Mouse (Mus musculus) MEL (cell line): ENCODE measurements around the gene Thoc5. TPM values are rescaled to one million over a fixed set of nuclear protein-coding genes. Genes with fewer than 3 reads are reported as not detected.

Experiments used
- DNase-seq: peaks from one replicate; pipeline ENCODE4 v3.0.0; 2011; ENCODE audit warnings: low read depth, low spot score
- H3K27ac ChIP-seq: 2 replicates; pipeline ENCODE4 v1.5.1; 2012; ENCODE audit warnings: low read depth, mild to moderate bottlenecking, control low read depth, low read length, moderate library complexity; ENCODE audit not compliant: control insufficient read depth
- H3K27me3 ChIP-seq, 2 experiments: fragments of 150-350 bp in 1 of 2; sonication (generic) in 1 of 2; 2 replicates each; pipeline ENCODE4 v1.6.1; 2012; ENCODE audit warnings: low read length in 2 of 2, mild to moderate bottlenecking in 2 of 2, improper control_type of control experiment in 1 of 2, moderate library complexity in 1 of 2; ENCODE audit not compliant: insufficient read depth in 2 of 2, control insufficient read depth in 1 of 2
- H3K36me3 ChIP-seq, 2 experiments: 2 replicates each; pipeline ENCODE4 v1.6.1; 2012 to 2014; ENCODE audit warnings: low read length in 2 of 2, improper control_type of control experiment in 1 of 2, inconsistent platforms in 1 of 2, mild to moderate bottlenecking in 1 of 2; ENCODE audit not compliant: insufficient read depth in 2 of 2, control insufficient read depth in 1 of 2
- H3K4me1 ChIP-seq, 2 experiments: fragments of 150-350 bp in 1 of 2; sonication (generic) in 1 of 2; 2 replicates each; pipeline ENCODE4 v1.6.1; 2012; ENCODE audit warnings: low read length in 2 of 2, improper control_type of control experiment in 1 of 2, mild to moderate bottlenecking in 1 of 2; ENCODE audit not compliant: insufficient read depth in 2 of 2, control insufficient read depth in 1 of 2
- H3K4me3 ChIP-seq, 2 experiments: fragments of 150-350 bp in 1 of 2; sonication (generic) in 1 of 2; 2 replicates each; pipeline ENCODE4 v1.5.1; 2012; ENCODE audit warnings: low read depth in 2 of 2, low read length in 2 of 2, mild to moderate bottlenecking in 2 of 2, moderate library complexity in 2 of 2, control low read depth in 1 of 2, improper control_type of control experiment in 1 of 2; ENCODE audit not compliant: control insufficient read depth in 1 of 2, insufficient read depth in 1 of 2
- H3K79me2 ChIP-seq: 2 replicates; pipeline ENCODE4 v1.6.1; 2012; ENCODE audit warnings: mild to moderate bottlenecking, low read length, moderate library complexity; ENCODE audit not compliant: control insufficient read depth, poor library complexity, insufficient read depth
- H3K9ac ChIP-seq: 2 replicates; pipeline ENCODE4 v1.6.1; 2012; ENCODE audit warnings: low read depth, mild to moderate bottlenecking, control low read depth, low read length, moderate library complexity; ENCODE audit not compliant: control insufficient read depth, poor library complexity, severe bottlenecking
- H3K9me3 ChIP-seq: fragments of 150-350 bp; sonication (generic); replicated peaks from 2 replicates; pipeline ENCODE4 v1.6.1; 2012; ENCODE audit warnings: mild to moderate bottlenecking, low read length, improper control_type of control experiment, moderate library complexity; ENCODE audit not compliant: insufficient read depth
- BHLHE40 ChIP-seq: IDR thresholded peaks from 2 replicates; pipeline ENCODE4 v1.6.1; 2012; ENCODE audit warnings: low read depth, mild to moderate bottlenecking, inconsistent platforms, low read length, improper control_type of control experiment, borderline replicate concordance
- CHD1 ChIP-seq: IDR thresholded peaks from 2 replicates; pipeline ENCODE4 v1.6.1; 2012; ENCODE audit warnings: low read depth, mild to moderate bottlenecking, inconsistent platforms, low read length, improper control_type of control experiment
- GABPA ChIP-seq: IDR thresholded peaks from 2 replicates; pipeline ENCODE4 v1.6.1; 2012; ENCODE audit warnings: low read depth, mild to moderate bottlenecking, inconsistent platforms, low read length, improper control_type of control experiment, moderate library complexity
- GATA1 ChIP-seq: IDR thresholded peaks from 2 replicates; pipeline ENCODE4 v1.6.1; 2011; ENCODE audit warnings: low read depth, low read length, improper control_type of control experiment
- KAT2A ChIP-seq: conservative IDR thresholded peaks from 2 replicates; pipeline ENCODE4 v1.6.1; 2012; ENCODE audit warnings: low read depth, low read length, improper control_type of control experiment, inconsistent platforms
- MAFK ChIP-seq: IDR thresholded peaks from 2 replicates; pipeline ENCODE4 v1.6.1; 2011; ENCODE audit warnings: low read depth, mild to moderate bottlenecking, low read length, improper control_type of control experiment, borderline replicate concordance
- MAX ChIP-seq: IDR thresholded peaks from 2 replicates; pipeline ENCODE4 v1.6.1; 2011; ENCODE audit warnings: low read length, improper control_type of control experiment
- MEF2A ChIP-seq: IDR thresholded peaks from 2 replicates; pipeline ENCODE4 v1.6.1; 2014; ENCODE audit warnings: low read depth, mild to moderate bottlenecking, inconsistent platforms, low read length, improper control_type of control experiment; ENCODE audit not compliant: poor library complexity, insufficient replicate concordance, severe bottlenecking; ENCODE audit errors: extremely low read depth
- NRF1 ChIP-seq: IDR thresholded peaks from 2 replicates; pipeline ENCODE4 v1.6.1; 2014; ENCODE audit warnings: low read depth, mild to moderate bottlenecking, inconsistent platforms, low read length, improper control_type of control experiment, moderate library complexity; ENCODE audit not compliant: poor library complexity, insufficient read depth, severe bottlenecking
- POLR2AphosphoS2 ChIP-seq: IDR thresholded peaks from 2 replicates; pipeline ENCODE4 v1.6.1; 2011; ENCODE audit warnings: low read length, improper control_type of control experiment
- RAD21 ChIP-seq: IDR thresholded peaks from 2 replicates; pipeline ENCODE4 v1.6.1; 2011; ENCODE audit warnings: mild to moderate bottlenecking, low read depth, low read length, improper control_type of control experiment
- SIN3A ChIP-seq: IDR thresholded peaks from 2 replicates; pipeline ENCODE4 v1.6.1; 2012; ENCODE audit warnings: low read length, improper control_type of control experiment, inconsistent platforms
- SMC3 ChIP-seq: IDR thresholded peaks from 2 replicates; pipeline ENCODE4 v1.6.1; 2011; ENCODE audit warnings: low read depth, low read length, improper control_type of control experiment
- TAL1 ChIP-seq: IDR thresholded peaks from 2 replicates; pipeline ENCODE4 v1.6.1; 2012; ENCODE audit warnings: mild to moderate bottlenecking, inconsistent platforms, low read length, moderate library complexity, mixed read lengths
- TCF12 ChIP-seq: IDR thresholded peaks from 2 replicates; pipeline ENCODE4 v1.6.1; 2014; ENCODE audit warnings: low read depth, mild to moderate bottlenecking, inconsistent platforms, low read length, improper control_type of control experiment, moderate library complexity
- USF1 ChIP-seq: IDR thresholded peaks from 2 replicates; pipeline ENCODE4 v1.6.1; 2014; ENCODE audit warnings: low read depth, mild to moderate bottlenecking, inconsistent platforms, low read length, improper control_type of control experiment, moderate library complexity
- USF2 ChIP-seq, 2 experiments: IDR thresholded peaks; 2 replicates each; pipeline ENCODE4 v1.6.1; 2011 to 2012; ENCODE audit warnings: improper control_type of control experiment in 2 of 2, low read length in 2 of 2, borderline replicate concordance in 1 of 2, inconsistent platforms in 1 of 2, low read depth in 1 of 2, mild to moderate bottlenecking in 1 of 2; ENCODE audit not compliant: insufficient read depth in 1 of 2
- ZMIZ1 ChIP-seq: IDR thresholded peaks from 2 replicates; pipeline ENCODE4 v1.6.1; 2012; ENCODE audit warnings: low read depth, mild to moderate bottlenecking, inconsistent platforms, low read length, improper control_type of control experiment, moderate library complexity
- ZNF384 ChIP-seq: IDR thresholded peaks from 2 replicates; pipeline ENCODE4 v1.6.1; 2012; ENCODE audit warnings: low read depth, mild to moderate bottlenecking, inconsistent platforms, low read length, improper control_type of control experiment
- polyA plus RNA-seq, 2 experiments: library from polyadenylated mRNA; stranded (reverse) in 1 of 2; unstranded in 1 of 2; fragments of >175 nt in 1 of 2; fragments of >200 nt in 1 of 2; gene quantifications; 2 replicates each; pipeline versions ENCODE4 v1.2.1 to v1.2.4; 2012; ENCODE audit warnings: low replicate concordance in 2 of 2, low read depth in 1 of 2; ENCODE audit not compliant: insufficient read length in 2 of 2, insufficient read depth in 1 of 2, missing spikeins in 1 of 2
- total RNA-seq: library from RNA; depleted of rRNA; stranded (reverse); fragments of 300-350 nt; gene quantifications from 2 replicates; pipeline ENCODE4 v1.2.3, GENCODE M21; 2012

Gene Thoc5
- total and polyA plus RNA-seq, 3 experiments: 69.1 to 80.4 (median 72.0) TPM

GRCm38 (mm10) chr11:4874551-4874950 is 20.6 kb upstream of the Thoc5 start:
- Histone ChIP-seq H3K36me3 (peaks cover 0 to 5% of the 10 kb centered on the region in 2 experiments; a peak in 1 of 4 replicates), H3K4me1 (peaks cover 3 to 11% of the 10 kb centered on the region in 2 experiments; a peak in 1 of 4 replicates), H3K27me3 (0 out of 4 replicates have a peak, but pooled peaks cover 0 to 1% of the 10 kb centered on the region in 2 experiments), H3K79me2 (no peaks in the 10 kb centered on the region), H3K27ac (no peak overlapping the region), H3K9me3 (no peaks in the 10 kb centered on the region), H3K9ac (no peak overlapping the region), H3K4me3 (peak overlapping the region; percentile 73 to 82; a peak in 2 of 4 replicates)
- TF ChIP-seq GATA1: no peak
- no peak for TF ChIP-seq BHLHE40
- no peak for TF ChIP-seq MAFK
- TF ChIP-seq NRF1: no peak
- no peak for TF ChIP-seq TAL1
- no peak for TF ChIP-seq USF2 (IDR thresholded peaks at IDR 0.05; ENCODE audit: borderline replicate concordance in 1 of 2, insufficient read depth in 1 of 2, low read depth in 1 of 2, low read length in 2 of 2)
- TF ChIP-seq RAD21: no peak
- no peak for TF ChIP-seq GABPA
- TF ChIP-seq ZNF384: no peak
- no peak for DNase-seq

DNA sequence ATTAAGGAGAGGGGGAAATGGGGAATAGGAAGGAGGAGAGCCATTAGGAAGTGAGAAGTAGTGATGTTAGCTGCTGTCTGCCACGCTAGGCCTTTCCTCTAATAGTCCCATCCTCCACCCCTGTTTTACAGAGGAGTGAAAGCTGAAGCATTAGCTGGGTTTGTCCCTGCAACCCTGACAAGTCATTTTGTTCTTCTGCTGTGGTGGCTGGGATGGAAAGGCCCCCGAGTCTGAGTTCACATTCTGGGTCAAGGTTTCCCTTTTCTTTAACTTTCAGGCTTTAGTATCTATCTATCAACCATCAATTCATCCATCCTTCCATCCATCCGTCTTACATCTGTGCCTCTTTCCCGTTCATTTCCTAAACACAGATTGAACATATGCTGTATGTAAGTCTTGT is 14.0 kb upstream of the Thoc5 start:
- Histone ChIP-seq H3K4me1 (no peaks in the 10 kb centered on the region), H3K27me3 (no peaks in the 10 kb centered on the region)
- TF ChIP-seq SMC3: no peak
- TF ChIP-seq TAL1: no peak
- TF ChIP-seq USF1: no peak
- no peak for TF ChIP-seq NRF1
- no peak for TF ChIP-seq BHLHE40
- TF ChIP-seq RAD21: no peak
- no peak for TF ChIP-seq CHD1
- TF ChIP-seq GABPA: no peak
- TF ChIP-seq MAX: no peak
- TF ChIP-seq ZNF384: no peak
- no peak for TF ChIP-seq SIN3A
- TF ChIP-seq TCF12: no peak
- no peak for TF ChIP-seq POLR2AphosphoS2
- no peak for TF ChIP-seq ZMIZ1
- no peak for TF ChIP-seq KAT2A
- TF ChIP-seq MEF2A: no peak
- TF ChIP-seq, all 39 proteins: peak for 0
- Histone ChIP-seq H3K36me3 (no peaks in the 10 kb centered on the region), H3K79me2 (no peaks in the 10 kb centered on the region), H3K27ac (no peak overlapping the region), H3K9me3 (no peaks in the 10 kb centered on the region), H3K9ac (no peak overlapping the region), H3K4me3 (no peak overlapping the region)
- DNase-seq: no peak
